Mouse (Mus musculus) cerebellum, postnatal 10 days (tissue): ENCODE results near the gene Ptprr.

Experiments used
- DNase-seq, 2 experiments: peaks; one replicate each; pipeline ENCODE4 v3.0.0; 2021; ENCODE audit warnings: mixed read lengths in 2 of 2

Ptprr gene

GRCm38 (mm10) chr10:116197416-116197939, 179.5 kb downstream of the Ptprr start:
- DNase-seq: peak; percentile 63 to 87

GRCm38 (mm10) chr10:116199035-116199434, 181.0 kb downstream of the Ptprr start:
- DNase-seq: peak; percentile 33 to 67

- no peak for DNase-seq
Observed at GRCm38 (mm10) chr10:116201542-116201941, 183.5 kb downstream of the Ptprr start.

GRCm38 (mm10) chr10:116205580-116206358, 187.8 kb downstream of the Ptprr start:
- no peak for DNase-seq

- no peak for DNase-seq
Observed at GRCm38 (mm10) chr10:116206449-116206848, 188.4 kb downstream of the Ptprr start.

GRCm38 (mm10) chr10:116207987-116208726, 190.1 kb downstream of the Ptprr start:
- DNase-seq: peak; percentile 47 to 54

GRCm38 (mm10) chr10:116208727-116209115, 190.7 kb downstream of the Ptprr start:
- DNase-seq: no peak

- DNase-seq: no peak
Observed at GRCm38 (mm10) chr10:116212127-116212526, 194.1 kb downstream of the Ptprr start.

GRCm38 (mm10) chr10:116220336-116221118, 202.5 kb downstream of the Ptprr start:
- DNase-seq: no peak

GRCm38 (mm10) chr10:116235299-116235698, 217.3 kb downstream of the Ptprr start:
- DNase-seq: no peak

- no peak for DNase-seq
Observed at GRCm38 (mm10) chr10:116242200-116242599, 224.2 kb downstream of the Ptprr start.

GRCm38 (mm10) chr10:116243373-116243772, 225.4 kb downstream of the Ptprr start:
- no peak for DNase-seq

GRCm38 (mm10) chr10:116245632-116246031, 227.6 kb downstream of the Ptprr start:
- no peak for DNase-seq

GRCm38 (mm10) chr10:116252668-116253067, 234.7 kb downstream of the Ptprr start:
- no peak for DNase-seq

GRCm38 (mm10) chr10:116253972-116254371, 236.0 kb downstream of the Ptprr start:
- DNase-seq: no peak

GRCm38 (mm10) chr10:116259298-116259697, 241.3 kb downstream of the Ptprr start:
- no peak for DNase-seq

- DNase-seq: peak in 1 of 2 experiments; percentile 9
Observed at GRCm38 (mm10) chr10:116260658-116261433, 242.8 kb downstream of the Ptprr start.

- DNase-seq: no peak
Observed at GRCm38 (mm10) chr10:116261559-116261958, 243.5 kb downstream of the Ptprr start.

- DNase-seq: no peak
Observed at GRCm38 (mm10) chr10:116264521-116264920, 246.5 kb downstream of the Ptprr start.

- no peak for DNase-seq
Observed at GRCm38 (mm10) chr10:116266561-116267433, 248.8 kb downstream of the Ptprr start.

GRCm38 (mm10) chr10:116267434-116267822, 249.4 kb downstream of the Ptprr start:
- DNase-seq: no peak
